ENCODE assay signal across 8 mouse cellular contexts in genomic region chrX:35888087-35888895, GRCm38 (mm10). TPM values are rescaled to one million over a fixed set of nuclear protein-coding genes. Genes with fewer than 3 reads are reported as not detected.
A peak's percentile ranks its signal among the peaks of the same experiment; 100 is the strongest.
DNase-seq lines count a peak whose midpoint lies in the region.

Dock11 (plus strand) TSS chrX:35888832.

- H3K27ac ChIP-seq in hindbrain, embryonic 10.5 days: peak within 1 kb of the TSS; percentile 91

- H3K4me1 ChIP-seq in hindbrain, embryonic 10.5 days (replicated peaks): no peaks in the 10 kb centered on the region; the same call in 1 of the 2 replicates

- DNase-seq in Muller cell, postnatal 12 days (ENCODE audit: inconsistent ontology term): peak; percentile 75
- peak; percentile 59 for DNase-seq in cerebellum, adult 9-11 months
- peak; percentile 1 to 19 for DNase-seq in frontal cortex, adult 2 months (ENCODE audit: extremely low spot score in 1 of 2, low spot score in 1 of 2)
- DNase-seq in hindbrain, embryonic 10.5 days (ENCODE audit: low spot score): peak; percentile 71
- peak; percentile 41 to 63 for DNase-seq in layer of hippocampus, postnatal 10 days (ENCODE audit: low spot score in 2 of 2)
- DNase-seq in lung, postnatal 10 days: peak; percentile 60
- DNase-seq in ovary, postnatal 10 days (ENCODE audit: low spot score): peak; percentile 5
- peak; percentile 74 to 78 for DNase-seq in thymus, postnatal 10 days (ENCODE audit: low spot score in 2 of 2)

- WGBS in hindbrain, embryonic 10.5 days: 22% methylated on average over 38 of the region's 38 CpGs

- H3K9me3 ChIP-seq in hindbrain, embryonic 10.5 days: no peaks in the 10 kb centered on the region; the same call in 1 of the 2 replicates

- no peaks in the 10 kb centered on the region for H3K27me3 ChIP-seq in hindbrain, embryonic 10.5 days (ENCODE audit: insufficient read depth, poor library complexity, severe bottlenecking)

- H3K4me3 ChIP-seq in hindbrain, embryonic 10.5 days: peak within 1 kb of the TSS; percentile 63

- no peaks in the 10 kb centered on the region for H3K36me3 ChIP-seq in hindbrain, embryonic 10.5 days

RNA-seq across cellular contexts. Expression of gene Dock11, which starts in this region (rescaled TPM):
- 7.5 and 8.3 TPM in 2 replicates for polyA plus RNA-seq in frontal cortex, adult 2 months (2012; rRNA removed)
- polyA plus RNA-seq in hindbrain, embryonic 10.5 days (2016; fragmentation: Nextera tagmentation; extraction: Ambion mirVana): 18.1 and 18.2 TPM in 2 replicates
- 10 to 100 TPM; 19.0 to 22.1 TPM for total RNA-seq in layer of hippocampus, postnatal 10 days (2021)

Comparison
In these comparisons a context has a peak if more than half of its experiments do, and no peak if none do; other contexts are left out.
1. Peak in every context shown above with its lines: DNase-seq, H3K4me3 ChIP-seq and H3K27ac ChIP-seq.
2. DNase-seq: peak in every context shown above with its lines; median percentile 76 in thymus, postnatal 10 days; 75 in Muller cell, postnatal 12 days; 71 in hindbrain, embryonic 10.5 days; 60 in lung, postnatal 10 days; 59 in cerebellum, adult 9-11 months; 52 in layer of hippocampus, postnatal 10 days; 10 in frontal cortex, adult 2 months; 5 in ovary, postnatal 10 days.